Mouse (Mus musculus): ENCODE results near the gene Il20ra. TPM values are rescaled to one million over a fixed set of nuclear protein-coding genes. Genes with fewer than 3 reads are reported as not detected.

Il20ra gene
- total RNA-seq (2014; rRNA removed): 0.42 and 0.44 TPM in 2 replicates
- 0.21 and 0.55 TPM in 2 replicates for polyA plus RNA-seq (2015; fragmentation: Nextera tagmentation; extraction: Ambion mirVana)

GRCm38 (mm10) chr10:19712421-19712836 is at the start of gene Il20ra:
TSS of gene Il20ra (plus strand) at chr10:19712570.
- peak within 1 kb of the TSS; percentile 64 for H3K9ac ChIP-seq (replicated peaks; ENCODE audit: low read length, poor library complexity, severe bottlenecking)
- no peak within 1 kb of the TSS for H3K27ac ChIP-seq (ENCODE audit: low read depth, low read length)
- H3K36me3 ChIP-seq (ENCODE audit: insufficient read depth, low read length): no peaks in the 10 kb centered on the region
- peak within 1 kb of the TSS; percentile 83 for H3K4me2 ChIP-seq (ENCODE audit: low read depth, low read length, poor library complexity, severe bottlenecking)
- ATAC-seq (ENCODE audit: low FRiP score) (peak; percentile 60; the same call in 1 of the 2 replicates), DNase-seq (ENCODE audit: low spot score) (peak; percentile 60)
- under 1% methylated on average over 29 of the region's 29 CpGs for WGBS
- peak within 1 kb of the TSS; percentile 47 for H3K4me3 ChIP-seq (ENCODE audit: low read depth, low read length)
- H3K4me1 ChIP-seq (ENCODE audit: insufficient read depth, low read length): 0 out of 2 replicates have a peak, but pooled peaks cover 3% of the 10 kb centered on the region
- H3K9me3 ChIP-seq (ENCODE audit: low read length): no peaks in the 10 kb centered on the region
- H3K27me3 ChIP-seq (ENCODE audit: insufficient read depth, low read length): peaks cover 8% of the 10 kb centered on the region
- TF ChIP-seq CTCF (IDR thresholded peaks at IDR 0.05): peak; percentile 72

GRCm38 (mm10) chr10:19668973-19669372 is 43.4 kb upstream of the Il20ra start:
- Histone ChIP-seq H3K4me1 (ENCODE audit: insufficient read depth, low read length) (no peaks in the 10 kb centered on the region), H3K4me3 (ENCODE audit: low read depth, low read length) (no peak overlapping the region), H3K9me3 (ENCODE audit: low read length) (no peaks in the 10 kb centered on the region), H3K36me3 (ENCODE audit: insufficient read depth, low read length) (no peaks in the 10 kb centered on the region), H3K27ac (ENCODE audit: low read depth, low read length) (no peak overlapping the region), H3K27me3 (ENCODE audit: insufficient read depth, low read length) (no peaks in the 10 kb centered on the region), H3K4me2 (ENCODE audit: low read depth, low read length, poor library complexity, severe bottlenecking) (no peak overlapping the region), H3K9ac (replicated peaks; ENCODE audit: low read length, poor library complexity, severe bottlenecking) (no peak overlapping the region)
- 89% methylated on average over 5 of the region's 5 CpGs for WGBS
- DNase-seq (ENCODE audit: low spot score) (no peak), ATAC-seq (ENCODE audit: low FRiP score) (no peak)
- no peak for TF ChIP-seq CTCF (IDR thresholded peaks at IDR 0.05)

- TF ChIP-seq CTCF (IDR thresholded peaks at IDR 0.05): no peak
- DNase-seq (ENCODE audit: low spot score) (no peak), ATAC-seq (ENCODE audit: low FRiP score) (no peak)
- Histone ChIP-seq H3K27ac (ENCODE audit: low read depth, low read length) (no peak overlapping the region), H3K9me3 (ENCODE audit: low read length) (no peaks in the 10 kb centered on the region), H3K4me2 (ENCODE audit: low read depth, low read length, poor library complexity, severe bottlenecking) (no peak overlapping the region), H3K9ac (replicated peaks; ENCODE audit: low read length, poor library complexity, severe bottlenecking) (no peak overlapping the region), H3K27me3 (ENCODE audit: insufficient read depth, low read length) (no peaks in the 10 kb centered on the region), H3K36me3 (ENCODE audit: insufficient read depth, low read length) (no peaks in the 10 kb centered on the region), H3K4me1 (ENCODE audit: insufficient read depth, low read length) (no peaks in the 10 kb centered on the region), H3K4me3 (ENCODE audit: low read depth, low read length) (no peak overlapping the region)
Measured at GRCm38 (mm10) chr10:19672015-19672414, 40.4 kb upstream of the Il20ra start.

- no peaks in the 10 kb centered on the region for H3K27me3 ChIP-seq (ENCODE audit: insufficient read depth, low read length)
- WGBS: 91% methylated on average over 1 of the region's 1 CpGs
Measured at GRCm38 (mm10) chr10:19673146-19673545, 39.2 kb upstream of the Il20ra start.

GRCm38 (mm10) chr10:19687686-19688085 is 24.7 kb upstream of the Il20ra start:
- H3K27ac ChIP-seq (ENCODE audit: low read depth, low read length): no peak overlapping the region
- H3K4me2 ChIP-seq (ENCODE audit: low read depth, low read length, poor library complexity, severe bottlenecking): no peak overlapping the region
- ATAC-seq (ENCODE audit: low FRiP score) (no peak), DNase-seq (ENCODE audit: low spot score) (no peak)
- no peak for TF ChIP-seq CTCF (IDR thresholded peaks at IDR 0.05)
- no peaks in the 10 kb centered on the region for H3K36me3 ChIP-seq (ENCODE audit: insufficient read depth, low read length)
- H3K4me1 ChIP-seq (ENCODE audit: insufficient read depth, low read length): no peaks in the 10 kb centered on the region
- no peaks in the 10 kb centered on the region for H3K27me3 ChIP-seq (ENCODE audit: insufficient read depth, low read length)
- H3K9me3 ChIP-seq (ENCODE audit: low read length): no peaks in the 10 kb centered on the region
- WGBS: 75% methylated on average over 3 of the region's 3 CpGs
- no peak overlapping the region for H3K4me3 ChIP-seq (ENCODE audit: low read depth, low read length)
- H3K9ac ChIP-seq (replicated peaks; ENCODE audit: low read length, poor library complexity, severe bottlenecking): no peak overlapping the region

More at GRCm38 (mm10) chr10:19673146-19673545, 39.2 kb upstream of the Il20ra start:
- DNase-seq (ENCODE audit: low spot score) (no peak), ATAC-seq (ENCODE audit: low FRiP score) (no peak)
- no peak overlapping the region for H3K4me2 ChIP-seq (ENCODE audit: low read depth, low read length, poor library complexity, severe bottlenecking)
- TF ChIP-seq CTCF (IDR thresholded peaks at IDR 0.05): peak; percentile 27
- H3K9me3 ChIP-seq (ENCODE audit: low read length): no peaks in the 10 kb centered on the region
- H3K4me1 ChIP-seq (ENCODE audit: insufficient read depth, low read length): no peaks in the 10 kb centered on the region
- H3K9ac ChIP-seq (replicated peaks; ENCODE audit: low read length, poor library complexity, severe bottlenecking): no peak overlapping the region
- H3K4me3 ChIP-seq (ENCODE audit: low read depth, low read length): no peak overlapping the region
- no peak overlapping the region for H3K27ac ChIP-seq (ENCODE audit: low read depth, low read length)
- H3K36me3 ChIP-seq (ENCODE audit: insufficient read depth, low read length): no peaks in the 10 kb centered on the region

- H3K9me3 ChIP-seq (ENCODE audit: low read length): no peaks in the 10 kb centered on the region
- TF ChIP-seq CTCF (IDR thresholded peaks at IDR 0.05): no peak
- H3K4me2 ChIP-seq (ENCODE audit: low read depth, low read length, poor library complexity, severe bottlenecking): no peak overlapping the region
- no peak overlapping the region for H3K4me3 ChIP-seq (ENCODE audit: low read depth, low read length)
- no peaks in the 10 kb centered on the region for H3K36me3 ChIP-seq (ENCODE audit: insufficient read depth, low read length)
- no peaks in the 10 kb centered on the region for H3K27me3 ChIP-seq (ENCODE audit: insufficient read depth, low read length)
- no peaks in the 10 kb centered on the region for H3K4me1 ChIP-seq (ENCODE audit: insufficient read depth, low read length)
- ATAC-seq (ENCODE audit: low FRiP score) (no peak), DNase-seq (ENCODE audit: low spot score) (no peak)
- H3K9ac ChIP-seq (replicated peaks; ENCODE audit: low read length, poor library complexity, severe bottlenecking): no peak overlapping the region
- WGBS: 78% methylated on average over 3 of the region's 3 CpGs
- H3K27ac ChIP-seq (ENCODE audit: low read depth, low read length): no peak overlapping the region
Measured at GRCm38 (mm10) chr10:19691287-19691686, 21.1 kb upstream of the Il20ra start.
